Mouse (Mus musculus) stomach, embryonic 14.5 days (tissue): ENCODE results near the gene Napa. TPM values are rescaled to one million over a fixed set of nuclear protein-coding genes. Genes with fewer than 3 reads are reported as not detected.

Experiments used
- ATAC-seq: fragments of 200-750 bp; cut with Nextera tagmentation; 2 replicates; pipeline ENCODE4 v1.8.0; 2017; ENCODE audit warnings: low read depth, moderate TSS enrichment; ENCODE audit not compliant: insufficient number of reproducible peaks, insufficient read depth, low FRiP score
- H3K27ac ChIP-seq: fragments of 300-500 bp; sonication (generic); 2 replicates; pipeline ENCODE4 v1.5.1; 2014; ENCODE audit warnings: mild to moderate bottlenecking, low read length, moderate library complexity, mixed read lengths
- H3K27me3 ChIP-seq: fragments of 300-500 bp; sonication (generic); 2 replicates; pipeline ENCODE4 v1.6.1; 2014; ENCODE audit warnings: low read length, control low read depth, mixed read lengths; ENCODE audit not compliant: control insufficient read depth, insufficient read depth
- H3K36me3 ChIP-seq: fragments of 300-500 bp; sonication (generic); 2 replicates; pipeline ENCODE4 v1.6.1; 2014; ENCODE audit warnings: mild to moderate bottlenecking, control low read depth, low read length, moderate library complexity, mixed read lengths; ENCODE audit not compliant: control insufficient read depth, insufficient read depth
- H3K4me1 ChIP-seq: fragments of 300-500 bp; sonication (generic); 2 replicates; pipeline ENCODE4 v1.6.1; 2014; ENCODE audit warnings: low read length, control low read depth, mixed read lengths; ENCODE audit not compliant: control insufficient read depth, insufficient read depth
- H3K4me2 ChIP-seq: fragments of 300-500 bp; sonication (generic); replicated peaks from 2 replicates; pipeline ENCODE4 v1.6.1; 2014; ENCODE audit warnings: low read depth, low read length, control low read depth
- H3K4me3 ChIP-seq: fragments of 300-500 bp; sonication (generic); 2 replicates; pipeline ENCODE4 v1.5.1; 2014; ENCODE audit warnings: low read depth, low read length, control low read depth
- H3K9ac ChIP-seq: fragments of 300-500 bp; sonication (generic); replicated peaks from 2 replicates; pipeline ENCODE4 v1.6.1; 2014; ENCODE audit warnings: low read depth, mild to moderate bottlenecking, control low read depth, low read length, moderate library complexity, mixed read lengths
- H3K9me3 ChIP-seq: fragments of 300-500 bp; sonication (generic); 2 replicates; pipeline ENCODE4 v1.6.1; 2016; ENCODE audit warnings: low read depth, low read length, control low read depth; ENCODE audit not compliant: control insufficient read depth
- WGBS: fragments of 180-500 bp; shearing (Covaris S2); extraction: QIAGEN DNeasy Blood & Tissue Kit; methylation state at CpG from one replicate; pipeline ENCODE4 v1.1.7; 2014; 5-methylcytosine and 5-hydroxymethylcytosine counted together
- polyA plus RNA-seq: library from polyadenylated mRNA; unstranded; fragments of >200 nt; fragmentation: Nextera tagmentation; extraction: Ambion mirVana; gene quantifications from 2 replicates; pipeline ENCODE4 v1.2.1, GENCODE M21; 2014

Napa gene
- polyA plus RNA-seq, 1 experiment from 2014 or later, result 213 TPM

- Histone ChIP-seq H3K4me2 (0 out of 2 replicates have a peak overlapping the region, but pooled peaks have one; percentile 16), H3K36me3 (peaks cover 3% of the 10 kb centered on the region), H3K4me3 (no peak overlapping the region), H3K9me3 (no peaks in the 10 kb centered on the region), H3K27ac (no peak overlapping the region), H3K4me1 (peaks cover 10% of the 10 kb centered on the region; the same call in 1 of the 2 replicates), H3K9ac (no peak overlapping the region), H3K27me3 (no peaks in the 10 kb centered on the region)
- 11% methylated on average over 7 of the region's 7 CpGs for WGBS
- no peak for ATAC-seq
Observed at GRCm38 (mm10) chr7:16132161-16132581, 33.9 kb downstream of the Napa start.

DNA sequence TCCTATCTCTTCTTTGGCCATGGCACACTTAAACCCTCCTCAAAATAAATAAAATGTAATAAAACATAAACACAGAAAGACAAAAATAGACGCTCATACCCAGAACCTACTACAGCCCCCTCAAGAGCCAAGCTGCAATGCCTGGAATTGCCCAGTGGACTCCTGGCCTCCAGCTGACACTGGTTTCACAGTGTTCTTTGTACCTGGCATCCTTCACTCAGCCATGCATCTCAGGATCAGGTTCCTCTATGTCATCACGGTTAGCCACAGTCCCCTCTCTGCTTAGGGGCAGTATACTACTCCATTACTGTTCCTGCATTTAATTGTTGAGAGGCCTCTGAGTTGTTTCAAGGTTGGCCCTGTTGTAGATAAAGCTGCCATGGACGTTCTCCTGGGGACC, 34.7 kb downstream of the Napa start:
- H3K27ac ChIP-seq, result no peak overlapping the region
- H3K9ac ChIP-seq, result no peak overlapping the region
- ATAC-seq, result no peak
- WGBS, result 57% methylated on average over 3 of the region's 3 CpGs
- no peak overlapping the region for H3K4me3 ChIP-seq
- H3K4me2 ChIP-seq, result no peak overlapping the region
- H3K4me1 ChIP-seq, result peaks cover 10% of the 10 kb centered on the region; the same call in 1 of the 2 replicates
- H3K36me3 ChIP-seq, result no peaks in the 10 kb centered on the region
- no peaks in the 10 kb centered on the region for H3K9me3 ChIP-seq
- H3K27me3 ChIP-seq, result no peaks in the 10 kb centered on the region

GRCm38 (mm10) chr7:16133691-16134090, 35.4 kb downstream of the Napa start:
- no peak for ATAC-seq
- 93% methylated on average over 9 of the region's 9 CpGs for WGBS

DNA sequence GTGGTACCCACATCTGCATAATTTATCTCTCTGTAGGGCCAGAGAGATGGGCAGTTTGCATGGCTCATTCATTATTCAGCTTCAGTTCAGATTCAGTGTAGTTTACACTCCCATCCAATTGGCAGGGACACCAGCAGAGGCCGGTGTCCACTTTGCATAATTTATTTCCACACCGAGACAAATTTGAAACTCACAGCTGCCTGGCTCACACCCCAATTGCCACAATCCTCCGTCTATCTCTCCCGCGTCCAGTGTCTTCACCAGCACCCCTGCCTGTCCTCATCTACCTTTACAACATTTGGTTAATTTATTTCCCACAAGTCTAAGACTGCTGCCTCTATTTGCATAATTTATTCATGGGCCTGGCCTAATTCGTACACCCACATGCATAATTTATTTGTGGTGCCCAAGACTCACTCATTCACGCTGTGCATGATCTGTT, 36.7 kb downstream of the Napa start:
- H3K4me2 ChIP-seq, result no peak overlapping the region
- WGBS, result 79% methylated on average over 7 of the region's 7 CpGs
- no peak for ATAC-seq
- no peaks in the 10 kb centered on the region for H3K27me3 ChIP-seq
- no peak overlapping the region for H3K27ac ChIP-seq
- no peak overlapping the region for H3K9ac ChIP-seq
- H3K4me1 ChIP-seq, result peaks cover 5% of the 10 kb centered on the region; the same call in 1 of the 2 replicates
- H3K36me3 ChIP-seq, result no peaks in the 10 kb centered on the region; the same call in 1 of the 2 replicates
- H3K9me3 ChIP-seq, result no peaks in the 10 kb centered on the region
- no peak overlapping the region for H3K4me3 ChIP-seq

More at GRCm38 (mm10) chr7:16133691-16134090, 35.4 kb downstream of the Napa start:
- H3K4me3 ChIP-seq, result no peak overlapping the region
- H3K27me3 ChIP-seq, result no peaks in the 10 kb centered on the region
- no peak overlapping the region for H3K27ac ChIP-seq
- peaks cover 10% of the 10 kb centered on the region; the same call in 1 of the 2 replicates for H3K4me1 ChIP-seq
- no peak overlapping the region for H3K4me2 ChIP-seq
- no peak overlapping the region for H3K9ac ChIP-seq
- H3K36me3 ChIP-seq, result no peaks in the 10 kb centered on the region
- no peaks in the 10 kb centered on the region for H3K9me3 ChIP-seq

DNA sequence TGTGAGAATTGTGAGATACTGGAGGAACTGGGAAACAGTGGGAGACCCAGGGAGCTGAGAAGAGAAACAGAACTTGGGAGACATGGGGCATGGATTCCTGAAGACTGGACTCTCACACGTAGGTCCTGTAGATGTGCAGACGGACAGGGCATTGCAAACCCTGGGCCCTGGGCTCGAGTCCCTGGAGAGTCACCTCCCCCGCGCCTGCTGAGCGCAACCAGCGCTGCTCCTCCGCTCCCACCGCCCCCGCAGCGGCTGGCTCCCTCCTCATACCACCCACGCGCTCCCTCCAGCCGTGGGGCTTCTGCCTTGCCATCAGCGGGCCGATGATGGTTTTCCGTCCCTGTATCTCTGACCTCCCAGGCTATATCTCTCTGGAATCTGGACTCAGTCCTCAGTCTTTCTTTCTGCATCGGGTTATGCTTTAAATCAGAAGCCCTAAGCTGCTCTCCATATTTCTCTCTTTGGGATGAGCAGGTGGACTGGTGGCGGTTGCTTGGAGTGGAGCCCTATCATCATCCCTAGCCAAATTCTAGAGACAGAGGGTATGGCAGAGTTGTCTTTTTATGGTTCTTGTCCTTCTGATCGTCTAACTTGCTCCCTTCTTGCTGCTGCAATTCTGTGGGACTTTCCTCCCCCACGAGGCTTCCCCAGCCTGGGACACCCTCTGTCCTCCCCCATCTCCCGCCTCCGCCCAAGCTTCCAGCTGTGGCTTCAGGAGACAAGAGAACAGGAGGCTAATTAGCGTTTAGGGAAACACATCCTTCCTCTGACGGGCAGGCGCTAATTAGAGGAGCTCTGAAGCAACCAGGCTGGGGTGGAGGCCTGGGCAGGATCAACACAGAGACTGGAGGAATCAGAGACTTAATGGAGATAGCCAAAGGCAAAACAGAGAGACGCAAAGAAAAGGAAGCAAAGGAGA, 48.5 kb downstream of the Napa start:
- Histone ChIP-seq H3K4me3 (no peak overlapping the region), H3K9ac (no peak overlapping the region), H3K9me3 (no peaks in the 10 kb centered on the region), H3K4me1 (no peaks in the 10 kb centered on the region), H3K36me3 (no peaks in the 10 kb centered on the region), H3K27ac (no peak overlapping the region), H3K27me3 (no peaks in the 10 kb centered on the region), H3K4me2 (no peak overlapping the region)
- WGBS, result 35% methylated on average over 27 of the region's 27 CpGs
- no peak for ATAC-seq

GRCm38 (mm10) chr7:16147643-16148042, 49.4 kb downstream of the Napa start:
- ATAC-seq, result no peak
- no peak overlapping the region for H3K4me3 ChIP-seq
- WGBS, result 17% methylated on average over 15 of the region's 15 CpGs
- H3K36me3 ChIP-seq, result no peaks in the 10 kb centered on the region
- H3K9me3 ChIP-seq, result no peaks in the 10 kb centered on the region
- no peak overlapping the region for H3K27ac ChIP-seq
- H3K9ac ChIP-seq, result no peak overlapping the region
- H3K27me3 ChIP-seq, result no peaks in the 10 kb centered on the region
- no peaks in the 10 kb centered on the region for H3K4me1 ChIP-seq
- H3K4me2 ChIP-seq, result no peak overlapping the region

- Histone ChIP-seq H3K27me3 (no peaks in the 10 kb centered on the region), H3K27ac (no peak overlapping the region), H3K36me3 (no peaks in the 10 kb centered on the region), H3K9me3 (no peaks in the 10 kb centered on the region), H3K4me3 (no peak overlapping the region), H3K4me1 (no peaks in the 10 kb centered on the region), H3K9ac (no peak overlapping the region), H3K4me2 (no peak overlapping the region)
- WGBS, result 70% methylated on average over 5 of the region's 5 CpGs
- no peak for ATAC-seq
Observed at GRCm38 (mm10) chr7:16149241-16149640, 51.0 kb downstream of the Napa start.

DNA sequence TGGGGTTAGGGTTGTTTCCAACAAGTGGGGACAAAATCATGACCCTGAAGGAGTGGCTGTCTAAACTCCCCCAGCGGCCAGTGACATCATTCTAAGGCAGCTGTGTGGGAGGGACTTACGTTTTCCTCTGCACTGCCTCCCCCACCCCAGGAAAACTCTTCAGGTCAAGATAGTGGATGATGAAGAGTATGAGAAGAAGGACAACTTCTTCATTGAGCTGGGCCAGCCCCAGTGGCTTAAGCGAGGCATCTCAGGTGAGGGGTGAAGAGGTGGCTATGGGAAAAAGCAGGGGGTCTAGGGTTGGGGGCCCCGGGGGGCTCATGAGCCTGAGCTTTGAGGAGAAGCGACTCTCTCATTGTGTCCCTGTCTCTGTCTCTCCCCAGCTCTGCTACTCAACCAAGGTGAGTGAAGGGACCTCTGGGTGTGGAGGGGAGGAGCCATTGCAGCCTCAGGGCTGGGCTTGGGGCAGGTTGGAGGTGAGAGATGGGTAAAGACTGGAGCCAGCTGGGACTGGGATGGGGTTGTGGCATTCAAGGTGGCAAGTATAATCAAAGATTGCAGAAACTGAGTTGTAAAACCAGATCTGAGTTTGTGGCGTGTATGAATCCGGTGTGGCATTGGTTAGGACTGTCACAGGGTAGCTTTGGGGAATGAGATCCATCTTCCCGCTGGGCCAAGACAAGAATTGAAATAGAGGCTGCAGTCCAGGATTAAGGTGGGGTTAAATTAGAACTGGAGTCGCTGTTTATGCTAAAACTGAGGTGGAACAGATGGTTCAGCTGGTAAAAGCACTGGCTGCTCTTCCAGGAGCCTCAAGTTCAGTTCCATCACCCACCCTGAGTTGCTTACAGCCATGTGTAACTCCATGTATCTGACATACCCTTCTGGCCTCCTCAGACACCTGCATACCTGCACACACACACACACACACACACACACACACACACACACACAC, 52.2 kb downstream of the Napa start:
- Histone ChIP-seq H3K36me3 (no peaks in the 10 kb centered on the region), H3K27me3 (no peaks in the 10 kb centered on the region), H3K9me3 (no peaks in the 10 kb centered on the region), H3K27ac (no peak overlapping the region), H3K4me3 (no peak overlapping the region), H3K9ac (no peak overlapping the region), H3K4me2 (no peak overlapping the region), H3K4me1 (no peaks in the 10 kb centered on the region)
- ATAC-seq, result no peak
- WGBS, result 65% methylated on average over 9 of the region's 9 CpGs
